Mouse (Mus musculus) frontal cortex, postnatal 10 days (tissue): ENCODE measurements around the gene Taok3.

Experiments
- DNase-seq, 2 experiments: peaks; one replicate each; pipeline ENCODE4 v3.0.0; 2022; ENCODE audit warnings: low spot score in 2 of 2, mixed read lengths in 1 of 2

The Taok3 gene

DNA sequence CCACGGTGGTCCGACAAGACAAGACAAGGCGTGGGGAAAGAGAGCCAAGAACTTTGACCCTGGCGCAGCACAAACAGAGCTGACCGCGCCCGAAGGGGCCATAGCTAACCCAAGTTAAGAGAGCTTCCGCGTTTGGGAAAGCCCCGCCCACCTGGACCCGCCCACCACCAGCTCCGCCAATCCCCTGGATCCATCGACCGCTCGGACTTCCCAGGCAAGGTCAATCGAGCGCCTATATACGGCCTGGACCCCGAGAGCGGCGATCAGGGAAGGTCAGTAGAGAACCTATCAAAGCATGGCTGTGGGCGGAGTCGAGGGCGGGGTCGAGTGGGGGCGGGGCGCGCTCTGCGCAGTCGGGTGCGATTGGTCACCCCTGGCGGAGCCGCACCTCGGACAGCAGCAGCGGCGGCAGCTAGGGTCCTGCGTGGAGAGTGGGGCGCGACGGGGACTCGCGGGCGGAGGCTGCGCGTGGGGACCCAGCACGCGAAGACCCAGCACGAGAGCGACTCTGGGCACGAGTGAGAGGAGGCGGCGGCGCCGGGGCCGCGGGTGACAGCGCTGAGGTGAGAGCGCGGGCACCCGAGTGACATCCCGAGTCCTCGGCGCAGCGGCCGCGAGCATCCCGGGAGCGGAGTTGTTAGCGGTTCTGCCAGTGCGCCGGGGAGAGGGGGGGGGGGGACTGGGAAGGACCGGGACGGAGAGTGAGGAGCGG lies at the start of gene Taok3:
Gene Taok3 (plus strand): TSS at position 353 of the 712 bp plus-strand sequence.
- DNase-seq: peak; percentile 97 to 98

DNA sequence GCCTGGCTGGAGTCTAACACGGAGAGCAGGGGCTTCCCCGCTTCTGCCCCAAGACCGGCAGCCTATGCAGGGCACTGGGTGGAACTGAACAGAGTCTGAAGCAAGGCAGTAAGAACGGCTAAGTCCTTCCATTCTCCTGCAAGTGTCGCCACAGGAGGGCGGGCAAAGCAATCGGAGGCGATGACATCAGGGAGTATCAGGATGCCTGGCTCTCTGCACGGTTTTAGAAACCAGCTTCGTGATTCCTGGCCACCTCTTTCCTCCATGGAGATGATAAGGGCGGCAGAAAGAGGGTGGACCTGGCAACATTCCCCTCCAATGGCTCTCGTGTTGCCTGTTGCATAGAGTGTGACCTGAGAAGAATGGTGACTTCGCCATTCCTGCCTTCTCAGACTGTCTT lies 32.2 kb upstream of the Taok3 start:
- no peak for DNase-seq

DNA sequence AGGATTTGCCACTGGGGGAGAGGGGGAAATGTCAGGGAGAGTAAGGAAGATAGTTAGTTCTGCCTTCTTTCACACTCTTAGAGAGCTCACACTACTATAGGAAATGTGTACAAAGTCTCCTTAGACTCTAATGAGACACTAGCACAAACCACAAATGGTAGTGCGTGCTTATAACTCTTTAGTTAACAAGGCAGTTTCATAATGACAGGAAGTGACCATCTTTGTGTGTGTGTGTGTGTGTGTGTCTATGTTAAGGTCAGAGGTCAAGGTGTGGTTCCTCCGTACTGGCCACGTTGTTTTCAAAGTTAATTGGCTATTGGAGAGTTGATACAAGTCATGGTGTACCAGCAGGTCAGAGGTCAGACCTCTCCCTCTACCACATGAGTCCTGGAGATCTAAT lies 30.8 kb upstream of the Taok3 start:
- DNase-seq: no peak

DNA sequence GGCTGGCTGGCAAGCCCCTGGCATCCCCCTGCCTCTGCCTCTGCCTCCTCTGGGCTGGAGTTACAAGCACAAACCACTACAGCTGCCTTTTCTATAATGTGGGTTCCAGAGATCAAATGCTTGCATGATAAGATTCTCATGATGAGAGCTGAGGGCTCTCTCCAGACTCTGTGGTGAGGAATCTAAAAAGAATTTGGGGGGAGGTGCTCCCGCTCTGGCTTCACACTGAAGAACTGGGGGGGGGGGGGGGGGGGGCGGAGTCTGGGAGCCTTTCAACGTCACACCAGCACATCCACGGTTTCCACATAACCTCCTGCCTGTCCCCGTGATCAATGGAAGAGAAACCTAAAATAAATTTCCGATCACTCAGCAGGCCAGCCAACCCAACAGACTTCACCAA lies 30.1 kb upstream of the Taok3 start:
- DNase-seq: no peak

DNA sequence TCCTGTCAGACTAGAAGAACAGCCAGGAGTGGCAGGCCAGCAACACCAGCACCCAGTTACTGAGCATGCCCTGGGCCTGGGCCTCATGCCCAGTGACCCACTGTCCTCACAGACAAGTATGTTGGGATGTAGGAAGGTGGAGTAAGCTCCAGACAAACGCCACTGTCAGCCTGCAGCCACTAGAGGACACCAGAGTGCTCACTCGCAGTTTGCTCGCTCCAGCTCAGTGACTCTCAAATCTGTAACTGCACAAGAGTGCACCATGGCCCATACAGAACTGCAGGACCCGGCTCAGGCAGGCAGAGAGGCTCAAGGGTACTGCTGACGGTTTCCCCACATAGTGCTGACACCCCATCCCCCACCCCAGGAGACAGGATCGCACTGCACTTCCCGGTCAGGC lies 25.5 kb upstream of the Taok3 start:
- peak in 1 of 2 experiments; percentile 50 for DNase-seq

DNA sequence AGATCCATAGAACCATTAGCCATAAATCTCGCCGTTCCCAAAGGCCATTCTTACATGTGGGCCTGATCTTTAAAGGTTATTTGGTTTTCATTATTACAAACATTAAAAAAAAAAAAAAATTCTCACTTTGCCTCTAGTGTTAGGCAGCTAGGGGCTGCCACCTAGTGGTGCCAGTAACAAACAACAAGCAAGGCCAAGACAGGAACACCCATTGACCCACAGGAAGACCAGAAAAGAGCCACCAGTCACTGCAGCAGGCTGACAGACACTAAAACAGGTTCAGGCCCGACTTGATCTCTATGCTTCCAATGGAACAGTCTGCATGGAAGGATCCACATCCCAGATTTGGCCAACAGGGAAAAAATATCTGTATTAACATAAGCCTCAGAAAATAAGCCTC lies 23.2 kb upstream of the Taok3 start:
- peak in 1 of 2 experiments; percentile 49 for DNase-seq

DNA sequence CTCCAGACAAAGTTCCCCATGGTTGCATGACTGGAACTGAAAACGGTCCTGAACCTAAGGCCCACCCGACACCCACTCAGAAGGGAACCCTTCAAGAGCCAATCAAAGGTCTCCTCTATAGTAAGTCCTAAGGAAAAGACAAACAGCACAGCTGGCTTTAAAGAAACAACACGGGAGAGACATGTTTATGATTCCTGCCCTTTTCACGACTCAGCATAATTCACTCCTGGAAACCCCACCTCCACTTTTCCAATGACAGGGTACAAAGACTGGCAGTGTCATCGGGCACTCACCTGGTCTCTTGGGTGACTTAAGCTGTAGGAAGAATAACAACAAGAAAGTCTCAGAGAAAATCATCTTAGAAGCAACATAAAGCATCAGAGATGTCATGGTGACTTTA lies 20.9 kb upstream of the Taok3 start:
- no peak for DNase-seq

DNA sequence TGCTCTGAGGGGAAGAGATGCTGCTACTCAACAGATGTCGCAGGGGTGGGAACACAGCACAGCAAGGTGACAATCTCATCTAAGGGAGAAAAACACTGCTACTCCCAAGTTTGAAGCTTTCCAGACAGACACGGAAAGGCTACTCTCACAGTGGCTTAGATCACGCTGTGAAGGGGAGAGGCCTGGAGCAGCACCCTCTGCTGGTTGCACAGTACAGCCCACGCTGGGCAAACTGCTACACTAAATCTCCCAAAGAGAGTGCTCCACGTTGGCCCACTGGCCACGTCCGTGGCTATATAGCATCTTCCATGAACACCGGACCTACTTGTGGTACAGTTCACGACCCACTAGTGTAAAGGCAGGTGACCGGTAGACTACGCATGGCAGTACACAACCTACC lies 20.2 kb upstream of the Taok3 start:
- DNase-seq: no peak

DNA sequence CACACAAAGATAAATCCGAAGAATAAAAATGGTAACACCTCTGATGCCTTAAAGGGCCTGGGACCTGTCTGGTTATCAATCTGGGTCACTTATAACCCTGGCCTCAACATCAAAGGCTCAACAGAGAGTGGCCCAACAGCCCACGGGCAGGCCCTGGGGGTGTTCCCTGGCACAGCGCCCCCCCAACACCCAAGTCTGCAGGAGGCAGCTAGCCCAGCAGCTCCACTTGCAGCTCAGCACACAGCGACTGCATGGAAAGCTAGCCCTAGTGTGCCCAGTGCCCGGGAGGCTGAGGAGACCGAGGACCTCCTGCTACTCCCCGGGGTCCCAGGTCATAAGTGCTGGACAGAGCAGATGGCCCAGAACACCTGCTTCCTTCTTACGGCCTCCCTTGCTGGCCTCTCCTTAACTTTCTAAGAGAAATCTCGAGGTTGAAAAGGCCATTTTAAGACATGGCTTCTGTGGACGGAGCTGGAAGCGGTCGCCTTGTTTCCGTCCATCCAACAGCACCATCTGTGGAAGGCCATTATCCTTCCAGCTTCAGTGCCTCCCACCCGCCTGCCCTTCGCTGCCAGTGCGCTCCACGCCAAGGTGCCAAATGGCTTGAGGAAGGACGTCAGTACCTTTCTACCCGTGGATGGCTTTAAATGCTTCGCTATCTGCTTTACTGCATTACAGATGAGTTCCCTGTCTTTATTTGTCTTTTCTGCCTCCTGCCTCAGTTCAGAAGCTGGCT lies 16.6 kb upstream of the Taok3 start:
- DNase-seq: no peak

DNA sequence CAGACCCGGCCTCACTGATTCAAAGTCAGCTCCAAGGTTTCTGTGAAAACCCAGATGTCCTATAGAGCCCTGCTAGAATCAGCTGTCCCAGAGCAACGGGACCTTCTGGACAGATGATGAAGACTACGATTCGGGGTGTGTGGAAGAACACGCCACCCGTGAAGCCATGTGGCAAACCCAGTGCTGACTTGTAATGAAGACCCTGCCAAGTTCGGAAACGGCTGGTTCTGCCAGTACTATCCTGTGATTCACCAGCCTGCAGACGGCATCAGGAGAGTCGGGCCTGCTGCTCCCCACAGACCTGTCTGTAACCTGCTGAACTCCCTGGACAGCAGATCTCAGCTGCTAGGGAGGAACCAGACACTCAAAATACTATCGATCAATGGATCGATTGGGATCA lies 15.6 kb upstream of the Taok3 start:
- no peak for DNase-seq

DNA sequence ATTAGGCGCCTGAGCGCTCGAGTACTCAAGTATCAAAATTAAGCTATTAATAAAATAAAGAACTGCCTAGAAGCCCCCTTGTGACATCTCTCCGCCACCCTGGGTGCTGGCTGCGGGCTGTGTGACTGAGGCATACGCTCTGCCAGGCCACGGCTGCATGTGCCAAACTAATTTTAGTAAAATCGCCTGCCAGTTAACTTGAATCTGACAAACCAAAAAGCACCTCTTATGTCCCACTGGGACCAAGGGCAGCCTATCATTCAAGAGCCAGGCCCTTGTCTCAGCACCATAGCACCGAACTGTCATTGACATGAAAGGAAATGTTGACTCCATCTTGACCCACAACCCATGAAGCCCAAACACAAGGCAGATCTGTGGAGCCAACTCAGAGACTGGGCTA lies 14.2 kb upstream of the Taok3 start:
- no peak for DNase-seq

DNA sequence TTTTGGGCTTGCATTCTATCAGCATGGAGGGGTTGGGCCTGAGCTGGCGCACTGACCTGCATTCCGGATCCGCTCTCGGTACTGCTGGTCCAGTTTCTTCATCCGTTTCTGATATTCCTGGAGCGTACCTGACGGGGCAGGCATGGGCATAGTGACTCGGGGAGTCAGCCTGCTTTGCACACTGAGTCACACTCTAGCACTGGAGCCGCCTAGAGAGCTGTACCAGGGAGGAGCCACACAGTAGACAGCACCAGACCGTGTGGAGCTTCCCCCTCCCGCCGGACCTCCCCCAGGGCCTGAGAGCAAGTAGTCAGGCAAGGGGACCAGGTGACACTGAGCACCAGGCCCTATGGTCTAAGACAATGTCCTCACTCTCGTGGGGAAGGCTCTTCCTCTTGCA lies 11.6 kb upstream of the Taok3 start:
- no peak for DNase-seq

DNA sequence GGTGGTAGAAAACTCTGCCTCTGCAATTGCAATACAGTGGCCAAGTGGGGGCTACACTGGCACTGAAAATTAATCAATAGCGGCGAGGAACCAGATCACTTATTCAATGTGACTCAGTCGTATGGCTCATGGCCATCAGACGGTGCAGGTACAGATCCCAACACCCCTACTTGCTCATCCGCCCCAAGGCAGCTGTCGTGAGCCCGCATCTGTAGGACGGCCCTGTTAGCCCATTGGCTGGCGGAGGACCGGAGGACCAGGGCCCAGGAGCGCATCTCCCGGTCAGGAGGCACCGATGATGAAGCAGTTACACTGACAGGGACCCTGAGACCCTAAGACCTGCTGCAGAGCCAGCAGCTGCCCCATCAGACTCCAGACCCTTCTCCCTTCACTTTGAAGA lies 11.2 kb upstream of the Taok3 start:
- DNase-seq: no peak

DNA sequence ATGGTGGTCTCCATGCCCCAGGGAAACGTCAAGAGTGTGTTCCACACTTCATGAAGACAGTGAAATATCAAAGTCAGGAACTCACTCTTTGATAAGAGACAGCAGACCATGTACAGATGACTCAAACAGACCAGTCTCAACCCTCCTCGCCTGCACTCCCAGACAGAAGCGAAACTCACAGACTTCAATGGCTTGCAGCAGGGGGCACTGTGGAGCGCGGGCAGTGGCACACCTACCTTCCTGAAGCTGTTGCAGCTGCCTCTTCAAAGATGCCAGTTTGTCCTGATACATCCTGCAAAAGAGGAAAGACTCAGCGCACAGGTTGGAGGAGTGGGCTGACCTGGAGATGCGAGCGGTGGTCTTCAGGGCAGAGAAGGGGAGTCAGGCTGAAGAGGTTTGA lies 10.4 kb upstream of the Taok3 start:
- no peak for DNase-seq

DNA sequence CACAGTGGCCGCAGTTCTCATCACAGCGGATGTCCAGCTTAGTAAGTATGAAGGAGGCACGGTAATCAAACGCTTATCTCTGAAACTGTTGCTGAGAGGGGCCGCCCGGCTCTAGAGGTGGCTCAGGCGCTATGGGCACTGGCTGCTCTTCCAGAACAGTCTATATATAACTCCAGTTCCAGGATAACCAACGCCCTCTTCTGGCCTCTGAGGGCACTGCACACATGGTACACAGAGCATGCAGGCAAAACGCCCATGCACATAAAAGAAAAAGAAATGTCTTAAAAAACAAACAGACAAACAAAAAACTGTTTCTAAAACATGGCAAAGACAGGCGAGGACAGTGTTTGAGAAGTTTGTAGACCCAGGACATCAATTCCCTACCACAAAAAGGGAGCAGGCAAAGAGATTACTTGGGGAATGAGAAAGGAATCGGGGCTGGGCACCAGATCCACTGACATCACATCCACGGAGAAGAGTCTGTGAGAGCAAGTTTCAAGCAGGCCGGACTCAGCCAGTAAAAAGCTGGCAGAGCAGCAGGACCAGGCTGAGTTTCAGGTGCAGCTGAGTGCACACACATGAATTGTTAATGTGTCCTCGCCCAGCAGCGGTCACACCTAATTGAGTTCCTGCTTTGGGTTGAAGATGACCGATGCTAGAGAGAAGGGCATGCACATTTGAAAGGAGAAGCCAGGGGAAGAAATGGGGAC lies 8.7 kb upstream of the Taok3 start:
- no peak for DNase-seq

DNA sequence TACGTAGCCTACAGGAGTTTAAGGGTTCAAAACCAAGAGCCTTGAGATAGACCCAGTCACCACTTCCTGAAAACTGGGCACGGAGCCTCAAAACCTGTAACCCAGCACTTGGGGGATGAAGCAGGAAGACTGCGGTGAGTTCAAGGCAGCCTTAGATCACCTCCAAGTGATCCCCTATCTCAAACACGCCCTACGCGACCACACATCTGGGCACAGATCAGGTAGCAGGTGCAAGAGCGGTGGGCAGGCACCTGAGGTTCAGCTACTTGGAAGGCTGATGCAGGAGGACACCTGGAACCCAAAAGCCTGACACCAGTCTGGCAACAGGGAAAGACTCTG lies 8.2 kb upstream of the Taok3 start:
- no peak for DNase-seq

DNA sequence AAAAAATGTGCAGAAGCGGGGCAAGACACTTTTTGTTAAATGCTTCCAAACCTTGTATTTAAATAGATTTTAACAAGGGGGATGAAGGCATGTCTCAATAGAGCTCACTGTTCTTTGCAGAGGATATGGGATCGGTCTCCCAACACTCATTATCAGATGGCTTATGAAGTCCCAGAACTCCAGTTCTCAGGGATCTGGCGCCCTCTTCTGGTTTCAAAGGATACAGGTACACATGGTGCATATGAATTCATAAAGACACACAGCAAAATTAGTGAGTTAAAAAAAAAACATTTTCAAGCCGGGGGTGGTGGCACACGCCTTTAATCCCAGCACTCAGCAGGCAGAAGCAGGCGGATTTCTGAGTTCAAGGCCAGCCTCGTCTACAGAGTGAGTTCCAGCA lies 6.6 kb upstream of the Taok3 start:
- no peak for DNase-seq

DNA sequence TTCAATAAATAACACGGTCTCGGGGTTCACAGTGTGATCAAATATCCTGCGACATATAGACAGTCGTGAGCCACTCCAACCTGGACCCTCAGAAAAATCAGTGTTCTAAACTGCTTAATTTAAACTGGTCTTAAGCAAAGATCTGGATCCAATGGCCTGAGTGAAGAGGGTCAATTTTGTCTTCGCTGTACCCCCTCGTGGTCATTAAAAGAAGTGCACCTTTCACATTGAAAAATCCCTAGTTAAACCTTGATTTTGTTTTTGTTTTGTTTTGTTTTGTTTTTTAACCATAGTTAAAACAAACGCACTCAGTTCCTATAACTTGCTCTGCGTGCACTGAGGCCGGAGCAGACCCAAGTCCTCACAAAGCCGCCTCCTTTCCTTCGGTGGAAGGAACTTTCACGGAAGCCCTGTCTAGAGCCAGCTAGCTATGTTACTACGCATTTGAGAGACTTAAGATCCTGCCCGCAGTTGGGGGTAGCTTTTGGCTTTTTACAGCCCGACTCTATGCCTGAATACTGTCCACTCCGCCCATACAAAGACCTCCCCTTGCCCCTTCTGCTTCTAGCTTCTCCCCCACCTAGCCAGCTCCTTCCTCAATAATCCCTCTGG lies 5.2 kb upstream of the Taok3 start:
- no peak for DNase-seq

DNA sequence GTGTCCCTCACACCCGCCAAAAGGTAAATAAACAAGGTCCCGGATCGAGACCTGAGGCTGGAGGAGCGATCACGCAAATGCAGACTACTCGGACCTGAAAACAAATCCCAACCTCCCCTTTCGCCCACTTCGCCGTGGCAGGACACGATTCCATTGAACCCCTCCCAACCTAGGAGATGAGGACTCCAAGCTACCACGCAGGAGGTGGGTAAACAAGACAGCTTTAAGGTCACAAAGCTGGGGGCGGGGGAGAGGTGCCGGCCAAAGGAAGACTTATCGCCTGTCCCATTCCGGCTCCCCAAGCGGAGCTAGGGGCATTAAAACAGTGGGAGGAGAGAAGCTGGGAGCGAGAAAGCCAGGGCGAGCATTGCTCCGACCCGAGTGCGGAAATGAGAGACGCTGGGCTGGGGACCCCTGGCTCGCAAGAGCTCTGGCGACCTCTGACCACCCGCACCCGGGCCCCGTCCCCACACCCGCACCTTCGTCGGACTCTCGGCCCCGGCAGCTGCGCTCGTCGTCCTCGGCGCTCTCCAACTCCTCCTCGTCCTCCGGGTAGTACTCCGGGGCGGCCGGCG lies 4.6 kb upstream of the Taok3 start:
- peak in 1 of 2 experiments; percentile 39 for DNase-seq

DNA sequence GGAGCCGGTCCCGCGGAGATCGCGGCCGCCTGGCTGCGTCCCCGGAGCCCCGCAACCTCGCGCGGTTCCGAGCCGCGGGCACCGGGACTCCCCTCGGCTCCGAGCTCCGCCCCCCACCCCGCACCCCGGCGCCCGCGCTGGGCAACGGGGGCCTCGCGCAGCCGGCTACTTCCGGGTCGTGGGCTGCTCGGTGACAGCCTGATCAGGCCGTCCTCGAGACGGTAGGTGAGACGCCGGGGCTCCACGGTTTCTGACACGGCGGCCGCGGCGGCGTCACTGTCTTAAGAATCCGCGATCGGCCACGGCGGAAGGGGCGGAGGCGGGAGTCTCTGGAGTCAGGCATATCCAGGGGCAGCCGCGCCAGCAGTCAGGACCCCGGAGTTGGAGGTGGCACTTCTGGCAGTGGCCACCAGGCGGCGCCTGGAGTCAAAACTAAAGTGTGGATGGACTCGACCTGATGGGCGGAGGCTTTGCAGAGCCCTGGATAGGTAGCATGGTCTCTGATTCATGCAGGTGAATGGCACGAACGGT lies 4.0 kb upstream of the Taok3 start, which contains the start of gene Suds3:
Gene Suds3 (minus strand): TSS at position 278 of the 531 bp plus-strand sequence.
- peak; percentile 88 to 96 for DNase-seq

DNA sequence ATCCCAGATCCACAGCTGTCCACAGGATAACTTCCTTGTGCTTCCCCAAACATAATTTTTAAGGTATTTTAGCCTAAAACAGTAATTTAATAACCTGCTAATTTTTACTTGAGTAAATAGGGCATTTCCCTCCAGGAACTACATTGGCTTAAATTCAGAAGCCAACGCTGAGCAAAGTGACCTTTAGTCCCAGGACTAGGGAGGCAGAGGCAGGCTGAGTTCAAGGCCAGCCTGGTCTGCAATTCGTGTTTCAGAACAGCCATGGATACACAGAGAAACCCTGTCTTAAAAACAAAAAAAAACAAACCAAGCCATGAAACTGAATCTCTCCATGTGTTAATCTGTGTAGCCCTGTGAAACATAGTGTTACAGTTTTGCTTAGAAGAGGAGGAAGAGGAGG lies 3.3 kb upstream of the Taok3 start:
- no peak for DNase-seq

DNA sequence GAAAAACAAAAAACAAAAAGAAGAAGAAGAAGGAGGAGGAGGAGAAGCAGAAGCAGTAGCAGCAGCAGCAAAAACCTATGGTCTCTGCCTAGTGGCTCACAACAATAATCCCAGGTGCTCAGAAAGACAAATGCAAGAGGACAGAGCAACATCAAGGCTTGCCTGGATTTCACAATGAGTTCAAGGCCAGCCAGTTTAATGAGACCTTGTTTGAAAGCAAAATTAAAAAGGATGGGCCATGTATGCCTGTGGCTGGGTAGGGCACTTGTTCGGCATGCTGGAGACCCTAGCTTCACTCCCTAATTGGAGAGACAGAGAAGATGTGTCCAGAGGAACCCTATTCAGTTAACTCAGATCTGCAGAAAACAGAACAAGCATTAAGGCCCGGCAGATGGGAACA lies 2.7 kb upstream of the Taok3 start:
- DNase-seq: no peak
